Mouse (Mus musculus): ENCODE measurements around the gene Amigo3. TPM values are rescaled to one million over a fixed set of nuclear protein-coding genes. Genes with fewer than 3 reads are reported as not detected.
"Not testable (repeated sequence)": the region's sequence is repeated elsewhere in the genome, so short reads cannot be mapped to it uniquely, and the experiment has no call there.

Gene Amigo3
- 1.5 and 1.8 TPM in 2 replicates for polyA plus RNA-seq (2015; fragmentation: Nextera tagmentation; extraction: Ambion mirVana)

DNA sequence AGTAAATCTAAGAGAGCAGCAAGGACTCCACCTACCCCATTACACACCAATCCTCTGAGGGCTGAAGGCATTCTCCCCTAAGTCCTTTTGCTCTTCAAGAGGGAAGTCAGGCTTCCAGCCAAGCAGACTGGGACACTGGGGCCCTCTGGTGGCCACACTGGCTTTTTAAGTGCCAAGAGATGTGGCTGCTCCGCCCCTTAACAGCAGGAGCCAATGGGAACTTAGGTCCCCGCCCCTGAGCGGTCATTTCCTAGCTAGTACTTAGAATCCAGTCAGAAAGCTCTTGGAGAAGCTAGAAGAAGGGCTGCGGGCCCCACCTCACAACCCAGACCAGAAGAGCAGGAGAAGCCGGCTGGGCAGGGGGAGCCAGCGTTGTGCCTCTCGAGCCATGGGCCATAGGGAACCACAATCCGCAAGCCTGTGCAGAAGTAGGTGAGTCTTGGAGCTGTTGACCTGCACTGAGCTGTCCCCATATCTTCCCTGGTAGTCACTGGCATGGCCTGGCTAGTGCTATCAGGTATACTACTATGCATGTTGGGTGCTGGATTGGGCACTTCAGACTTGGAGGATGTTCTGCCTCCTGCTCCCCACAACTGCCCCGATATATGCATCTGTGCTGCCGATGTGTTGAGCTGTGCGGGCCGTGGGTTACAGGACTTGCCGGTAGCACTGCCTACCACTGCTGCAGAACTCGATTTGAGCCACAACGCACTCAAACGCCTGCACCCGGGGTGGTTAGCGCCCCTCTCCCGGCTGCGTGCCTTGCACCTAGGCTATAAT, at the start of gene Amigo3:
Gene Amigo3 (plus strand): TSS at position 275 of the 780 bp plus-strand sequence.
- 0 out of 2 replicates have a peak within 1 kb of the TSS, but pooled peaks have one; percentile 10 for H3K4me3 ChIP-seq (replicated peaks)
- H3K27me3 ChIP-seq = no peaks in the 10 kb centered on the region
- peaks cover 57% of the 10 kb centered on the region for H3K4me1 ChIP-seq (replicated peaks)
- H3K27ac ChIP-seq (replicated peaks) = peak within 1 kb of the TSS; percentile 53
- peak; percentile 11 for ATAC-seq (ENCODE audit: insufficient read depth)
- H3K9me3 ChIP-seq (replicated peaks) = no peaks in the 10 kb centered on the region
- WGBS (ENCODE audit: insufficient replicate concordance) = 51% methylated on average over 20 of the region's 20 CpGs
- H3K9ac ChIP-seq = peak within 1 kb of the TSS; percentile 23; the same call in 1 of the 2 replicates
- H3K36me3 ChIP-seq (replicated peaks) = peaks cover 84% of the 10 kb centered on the region
- peak within 1 kb of the TSS; percentile 56 for H3K4me2 ChIP-seq

DNA sequence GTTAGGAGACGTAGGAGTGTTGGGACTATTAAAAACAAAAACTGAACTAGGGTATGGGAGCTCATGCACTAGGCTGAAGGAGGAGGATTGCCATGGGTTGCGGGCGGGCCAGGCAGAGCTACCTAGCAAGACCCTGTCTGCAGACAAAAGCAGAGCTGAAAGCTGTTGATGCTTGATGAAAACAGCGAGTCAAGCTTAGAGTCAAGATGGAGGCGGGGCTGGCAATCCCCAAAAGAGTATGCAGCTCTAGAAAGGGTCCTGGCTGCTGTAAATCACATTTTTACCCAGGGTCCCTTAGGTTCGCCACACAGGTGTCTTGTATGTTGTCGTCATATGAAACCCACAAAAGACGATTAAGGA, 49.4 kb upstream of the Amigo3 start:
- peak overlapping the region; percentile 100 for H3K9ac ChIP-seq
- H3K36me3 ChIP-seq (replicated peaks) = peaks cover 10% of the 10 kb centered on the region
- ATAC-seq (ENCODE audit: insufficient read depth) = no peak
- H3K4me1 ChIP-seq (replicated peaks) = peaks cover 57% of the 10 kb centered on the region
- H3K4me2 ChIP-seq = peak overlapping the region; percentile 78
- peak overlapping the region; percentile 100 for H3K4me3 ChIP-seq (replicated peaks)
- H3K27ac ChIP-seq (replicated peaks) = peak overlapping the region; percentile 98
- H3K9me3 ChIP-seq (replicated peaks) = no peaks in the 10 kb centered on the region
- WGBS (ENCODE audit: insufficient replicate concordance) = 21% methylated on average over 8 of the region's 8 CpGs
- no peaks in the 10 kb centered on the region for H3K27me3 ChIP-seq

DNA sequence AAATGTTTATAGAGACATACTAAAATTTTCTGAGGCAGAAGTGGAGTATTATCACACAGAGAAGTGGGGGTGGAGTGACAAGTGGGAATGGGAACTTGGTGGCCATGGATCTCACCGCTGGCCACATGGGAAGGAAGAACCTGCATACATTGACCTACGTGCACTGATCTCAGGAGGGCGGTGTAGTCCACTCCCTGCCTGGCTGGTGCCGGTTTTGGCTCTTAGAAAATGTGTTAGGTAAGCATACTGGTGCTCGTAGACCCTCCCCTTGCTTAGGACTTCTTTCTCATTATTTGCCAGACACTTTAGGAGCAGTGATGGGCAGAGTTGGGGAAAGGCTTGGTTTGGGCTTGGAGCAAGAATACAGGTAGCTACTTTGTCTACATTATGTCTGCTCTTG, 44.9 kb upstream of the Amigo3 start:
- 85% methylated on average over 5 of the region's 5 CpGs for WGBS (ENCODE audit: insufficient replicate concordance)
- Histone ChIP-seq H3K4me1 (replicated peaks) (peaks cover 48% of the 10 kb centered on the region), H3K4me3 (replicated peaks) (no peak overlapping the region), H3K9ac (no peak overlapping the region), H3K36me3 (replicated peaks) (peaks cover 20% of the 10 kb centered on the region), H3K27ac (replicated peaks) (no peak overlapping the region), H3K9me3 (replicated peaks) (no peaks in the 10 kb centered on the region), H3K27me3 (no peaks in the 10 kb centered on the region), H3K4me2 (no peak overlapping the region)
- no peak for ATAC-seq (ENCODE audit: insufficient read depth)

DNA sequence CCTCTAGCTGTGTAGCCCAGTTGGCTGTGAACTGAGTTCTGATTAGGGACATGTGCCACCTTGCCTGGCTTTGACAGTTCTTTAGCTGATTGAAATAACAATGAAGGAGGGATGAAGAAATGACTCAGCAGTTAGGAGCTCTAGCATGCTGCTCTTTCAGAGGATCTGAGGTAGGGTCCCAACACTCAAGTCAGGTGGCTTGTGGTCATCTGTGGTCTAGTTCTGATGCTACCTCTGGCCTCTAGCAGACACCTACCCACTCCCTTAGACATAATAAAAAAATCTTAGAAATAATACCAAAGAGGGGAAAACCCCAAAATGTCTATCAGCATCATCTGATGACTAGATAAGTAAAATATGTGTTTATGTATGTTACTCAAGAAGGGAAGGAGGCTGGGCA, 42.6 kb upstream of the Amigo3 start:
- no peak overlapping the region for H3K4me2 ChIP-seq
- no peak overlapping the region for H3K27ac ChIP-seq (replicated peaks)
- ATAC-seq (ENCODE audit: insufficient read depth) = no peak
- H3K36me3 ChIP-seq (replicated peaks) = peaks cover 35% of the 10 kb centered on the region
- no peaks in the 10 kb centered on the region for H3K9me3 ChIP-seq (replicated peaks)
- no peaks in the 10 kb centered on the region for H3K27me3 ChIP-seq
- peaks cover 27% of the 10 kb centered on the region for H3K4me1 ChIP-seq (replicated peaks)
- no peak overlapping the region for H3K4me3 ChIP-seq (replicated peaks)
- H3K9ac ChIP-seq = no peak overlapping the region

DNA sequence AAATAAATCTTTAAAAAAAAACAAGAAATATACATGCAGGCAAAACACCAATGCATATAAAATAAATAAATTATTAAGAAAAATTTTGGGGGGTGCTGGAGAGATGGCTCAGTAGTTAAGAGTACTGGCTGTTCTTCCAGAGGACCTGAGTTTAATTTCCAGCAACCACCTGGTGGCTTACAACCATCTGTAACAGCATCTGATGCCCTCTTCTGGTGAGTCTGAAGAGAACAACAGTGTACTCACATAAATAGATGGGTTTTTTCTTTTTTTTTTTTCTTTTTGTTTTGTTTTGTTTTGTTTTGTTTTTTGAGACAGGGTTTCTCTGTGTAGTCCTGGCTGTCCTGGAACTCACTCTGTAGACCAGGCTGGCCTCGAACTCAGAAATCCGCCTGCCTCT, 39.4 kb upstream of the Amigo3 start:
- ATAC-seq (ENCODE audit: insufficient read depth); H3K4me2 ChIP-seq; H3K27me3 ChIP-seq; H3K9ac ChIP-seq; H3K27ac ChIP-seq (replicated peaks); H3K9me3 ChIP-seq (replicated peaks); H3K4me3 ChIP-seq (replicated peaks); H3K4me1 ChIP-seq (replicated peaks): not testable (repeated sequence)
- peaks cover 56% of the 10 kb centered on the region for H3K36me3 ChIP-seq (replicated peaks)
- 94% methylated on average over 2 of the region's 2 CpGs for WGBS (ENCODE audit: insufficient replicate concordance)

DNA sequence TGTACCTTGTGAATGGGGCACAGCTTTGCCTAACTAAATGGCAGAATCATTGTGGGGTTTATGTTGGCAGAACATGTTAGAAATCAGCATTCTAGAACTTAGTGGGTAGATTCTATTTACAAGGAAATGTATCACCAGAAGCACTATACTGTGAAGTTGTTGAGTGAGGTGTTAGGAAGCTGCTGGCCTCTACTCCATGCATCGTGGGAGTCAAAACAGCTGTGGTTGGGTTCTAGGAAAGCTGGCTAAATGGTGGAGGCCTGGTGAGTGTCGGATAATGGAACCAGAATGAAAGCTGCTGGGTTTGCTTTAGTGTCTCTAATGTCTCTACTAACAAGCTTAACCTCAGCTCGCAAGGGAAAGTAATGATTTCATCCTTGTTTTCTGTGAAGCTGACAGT, 35.8 kb upstream of the Amigo3 start:
- 88% methylated on average over 3 of the region's 3 CpGs for WGBS (ENCODE audit: insufficient replicate concordance)
- ATAC-seq (ENCODE audit: insufficient read depth) = no peak

DNA sequence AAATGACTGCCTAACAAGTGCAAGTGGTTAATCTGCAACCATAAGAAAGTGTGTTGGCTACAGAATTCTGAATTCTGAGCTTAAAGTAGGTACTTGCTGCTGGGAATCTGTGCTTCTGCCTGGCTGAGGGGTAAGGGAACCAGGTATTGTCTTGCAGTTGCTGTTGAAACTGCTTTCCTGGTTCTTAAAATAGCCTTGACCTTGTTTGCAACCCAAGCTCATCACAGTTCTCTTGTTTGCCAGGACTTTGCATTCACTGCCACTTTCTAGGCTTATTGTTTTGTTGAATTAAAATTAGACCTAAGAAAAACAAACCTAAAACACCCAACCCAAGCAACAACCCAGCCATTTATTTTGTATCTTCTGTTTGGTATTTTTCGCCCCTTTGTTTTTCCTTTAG, 32.2 kb upstream of the Amigo3 start:
- Histone ChIP-seq H3K4me3 (replicated peaks) (no peak overlapping the region), H3K9ac (no peak overlapping the region), H3K9me3 (replicated peaks) (no peaks in the 10 kb centered on the region), H3K4me1 (replicated peaks) (peaks cover 23% of the 10 kb centered on the region), H3K36me3 (replicated peaks) (peaks cover 59% of the 10 kb centered on the region), H3K27me3 (no peaks in the 10 kb centered on the region), H3K4me2 (no peak overlapping the region), H3K27ac (replicated peaks) (no peak overlapping the region)
- ATAC-seq (ENCODE audit: insufficient read depth) = no peak
- WGBS (ENCODE audit: insufficient replicate concordance) = 77% methylated on average over 1 of the region's 1 CpGs

More for the DNA sequence above, 35.8 kb upstream of the Amigo3 start:
- no peak overlapping the region for H3K4me3 ChIP-seq (replicated peaks)
- no peaks in the 10 kb centered on the region for H3K9me3 ChIP-seq (replicated peaks)
- peaks cover 63% of the 10 kb centered on the region for H3K36me3 ChIP-seq (replicated peaks)
- H3K4me1 ChIP-seq (replicated peaks) = peaks cover 24% of the 10 kb centered on the region
- H3K27me3 ChIP-seq = no peaks in the 10 kb centered on the region
- H3K4me2 ChIP-seq = no peak overlapping the region
- H3K9ac ChIP-seq = no peak overlapping the region
- H3K27ac ChIP-seq (replicated peaks) = no peak overlapping the region

DNA sequence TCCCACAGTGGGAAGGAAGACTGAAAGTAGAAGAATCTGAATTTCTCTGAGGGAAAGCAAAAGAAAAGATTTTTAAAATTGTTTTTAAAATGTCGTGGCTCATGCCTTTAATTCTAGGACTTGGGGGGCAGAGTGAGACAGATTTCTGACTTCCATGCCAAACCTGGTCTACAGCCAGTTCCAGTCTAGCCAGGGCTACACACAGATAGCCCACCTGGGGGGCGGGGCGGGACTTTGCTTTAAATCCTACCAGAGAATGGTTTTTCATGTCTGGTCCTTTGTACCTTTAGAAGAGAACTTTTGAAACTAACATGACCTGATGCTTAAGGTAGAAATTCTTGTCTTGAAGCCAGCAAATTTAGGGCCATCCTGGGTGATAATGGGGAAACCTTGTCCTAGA, 29.7 kb upstream of the Amigo3 start:
- Histone ChIP-seq H3K27ac (replicated peaks) (no peak overlapping the region), H3K4me2 (no peak overlapping the region), H3K27me3 (no peaks in the 10 kb centered on the region), H3K9me3 (replicated peaks) (no peaks in the 10 kb centered on the region), H3K4me1 (replicated peaks) (peaks cover 23% of the 10 kb centered on the region), H3K4me3 (replicated peaks) (no peak overlapping the region), H3K36me3 (replicated peaks) (peaks cover 66% of the 10 kb centered on the region), H3K9ac (no peak overlapping the region)
- ATAC-seq (ENCODE audit: insufficient read depth) = no peak
- 79% methylated on average over 3 of the region's 3 CpGs for WGBS (ENCODE audit: insufficient replicate concordance)

DNA sequence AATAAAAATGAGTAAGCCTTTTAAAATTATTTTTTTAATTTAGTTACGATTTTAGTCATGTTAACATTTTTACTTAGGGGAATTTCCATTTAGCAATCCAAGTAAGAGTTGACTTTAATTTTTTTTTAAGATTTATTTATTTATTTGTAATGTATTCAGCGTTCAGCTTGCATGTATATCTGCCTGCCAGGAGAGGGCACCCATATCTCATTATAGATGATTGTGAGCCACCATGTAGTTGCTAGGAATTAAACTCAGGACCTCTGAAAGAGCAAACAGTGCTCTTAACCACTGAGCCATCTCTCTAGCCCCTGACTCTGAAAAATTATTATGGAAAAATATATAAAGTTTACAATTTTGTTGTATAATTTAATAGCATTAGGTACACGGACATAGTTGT, 26.4 kb upstream of the Amigo3 start:
- Histone ChIP-seq H3K27me3 (no peaks in the 10 kb centered on the region), H3K9me3 (replicated peaks) (no peaks in the 10 kb centered on the region), H3K4me1 (replicated peaks) (peaks cover 7% of the 10 kb centered on the region), H3K36me3 (replicated peaks) (peaks cover 86% of the 10 kb centered on the region), H3K4me3 (replicated peaks) (no peak overlapping the region), H3K9ac (no peak overlapping the region), H3K4me2 (no peak overlapping the region), H3K27ac (replicated peaks) (no peak overlapping the region)
- WGBS (ENCODE audit: insufficient replicate concordance) = 83% methylated on average over 3 of the region's 3 CpGs
- ATAC-seq (ENCODE audit: insufficient read depth) = no peak

DNA sequence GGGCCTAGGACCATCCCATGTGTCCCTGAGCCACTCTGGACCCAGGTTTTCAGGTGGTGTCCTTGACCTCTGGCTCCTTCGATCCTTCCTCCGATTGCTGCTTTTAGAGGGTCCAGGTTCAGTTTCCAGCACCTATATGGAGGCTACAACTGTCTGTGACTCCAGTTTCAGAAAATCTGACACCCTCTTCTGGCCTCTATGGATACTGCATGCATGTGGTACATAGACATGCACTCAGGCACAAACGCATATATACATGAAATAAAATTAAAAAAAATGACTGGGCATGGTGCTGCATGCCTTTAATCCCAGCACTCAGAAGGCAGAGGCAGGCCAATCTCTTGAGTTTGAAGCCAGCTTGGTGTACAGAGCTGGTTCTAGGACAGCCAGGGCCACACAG, 25.1 kb upstream of the Amigo3 start:
- no peak overlapping the region for H3K9ac ChIP-seq
- H3K4me1 ChIP-seq (replicated peaks) = no peaks in the 10 kb centered on the region; the same call in 1 of the 2 replicates
- no peak for ATAC-seq (ENCODE audit: insufficient read depth)
- H3K27me3 ChIP-seq = no peaks in the 10 kb centered on the region
- no peak overlapping the region for H3K4me3 ChIP-seq (replicated peaks)
- no peak overlapping the region for H3K27ac ChIP-seq (replicated peaks)
- H3K36me3 ChIP-seq (replicated peaks) = peaks cover 91% of the 10 kb centered on the region
- 91% methylated on average over 3 of the region's 3 CpGs for WGBS (ENCODE audit: insufficient replicate concordance)
- no peak overlapping the region for H3K4me2 ChIP-seq
- no peaks in the 10 kb centered on the region for H3K9me3 ChIP-seq (replicated peaks)

DNA sequence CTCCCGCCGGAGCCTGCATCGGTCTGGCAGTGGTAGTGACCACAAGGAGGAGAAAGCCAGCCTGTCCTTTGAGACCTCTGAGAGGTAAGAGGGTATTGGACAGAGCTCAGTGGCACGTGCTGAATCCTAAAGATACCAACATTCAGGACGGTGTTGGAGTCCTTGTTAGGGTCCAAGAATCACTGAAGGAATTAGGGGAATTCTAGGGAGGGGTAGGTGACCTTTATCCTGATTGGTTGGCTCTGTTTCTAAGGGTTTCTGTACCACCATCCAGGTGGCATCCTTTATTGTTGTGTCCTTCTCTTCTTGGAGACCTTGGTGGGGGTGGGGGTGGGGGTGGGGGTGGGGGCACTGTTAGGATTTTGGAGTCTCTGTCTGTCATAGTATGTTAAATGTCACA, 20.8 kb upstream of the Amigo3 start:
- H3K27me3 ChIP-seq = no peaks in the 10 kb centered on the region
- H3K4me3 ChIP-seq (replicated peaks) = no peak overlapping the region
- no peak for ATAC-seq (ENCODE audit: insufficient read depth)
- H3K4me1 ChIP-seq (replicated peaks) = no peaks in the 10 kb centered on the region
- no peak overlapping the region for H3K9ac ChIP-seq
- WGBS (ENCODE audit: insufficient replicate concordance) = 93% methylated on average over 5 of the region's 5 CpGs
- H3K27ac ChIP-seq (replicated peaks) = no peak overlapping the region
- H3K36me3 ChIP-seq (replicated peaks) = peaks cover 86% of the 10 kb centered on the region
- no peaks in the 10 kb centered on the region for H3K9me3 ChIP-seq (replicated peaks)
- H3K4me2 ChIP-seq = no peak overlapping the region

All from liver, embryonic 15.5 days (tissue).